Mouse (Mus musculus) lung, embryonic 16.5 days (tissue): ENCODE results near the gene Hnrnpul2. TPM values are rescaled to one million over a fixed set of nuclear protein-coding genes. Genes with fewer than 3 reads are reported as not detected.
"Not testable (repeated sequence)": the region's sequence is repeated elsewhere in the genome, so short reads cannot be mapped to it uniquely, and the experiment has no call there.

Experiments
- ATAC-seq: fragments of 200-750 bp; cut with Nextera tagmentation; 2 replicates; pipeline ENCODE4 v1.8.0; 2017; ENCODE audit warnings: low read depth, mild to moderate bottlenecking, moderate library complexity
- H3K27ac ChIP-seq: fragments of 300-500 bp; sonication (generic); 2 replicates; pipeline ENCODE4 v1.5.1; 2014; ENCODE audit warnings: mild to moderate bottlenecking, control low read depth, low read length
- H3K27me3 ChIP-seq: fragments of 300-500 bp; sonication (generic); 2 replicates; pipeline ENCODE4 v1.6.1; 2014; ENCODE audit warnings: low read depth, low read length, mixed read lengths; ENCODE audit not compliant: control insufficient read depth, insufficient read depth
- H3K36me3 ChIP-seq: fragments of 300-500 bp; sonication (generic); 2 replicates; pipeline ENCODE4 v1.6.1; 2014; ENCODE audit warnings: low read length; ENCODE audit not compliant: control insufficient read depth, insufficient read depth
- H3K4me1 ChIP-seq: fragments of 300-500 bp; sonication (generic); replicated peaks from 2 replicates; pipeline ENCODE4 v1.6.1; 2014; ENCODE audit warnings: low read length, mixed read lengths; ENCODE audit not compliant: control insufficient read depth, insufficient read depth
- H3K4me2 ChIP-seq: fragments of 300-500 bp; sonication (generic); 2 replicates; pipeline ENCODE4 v1.6.1; 2014; ENCODE audit warnings: low read depth, low read length, control low read depth
- H3K4me3 ChIP-seq: fragments of 300-500 bp; sonication (generic); 2 replicates; pipeline ENCODE4 v1.5.1; 2014; ENCODE audit warnings: mild to moderate bottlenecking, low read length, control low read depth
- H3K9ac ChIP-seq: fragments of 300-500 bp; sonication (generic); 2 replicates; pipeline ENCODE4 v1.6.1; 2014; ENCODE audit warnings: low read length, control low read depth
- H3K9me3 ChIP-seq: fragments of 300-500 bp; sonication (generic); 2 replicates; pipeline ENCODE4 v1.6.1; 2016; ENCODE audit warnings: low read length; ENCODE audit not compliant: control insufficient read depth
- WGBS: fragments of 180-500 bp; shearing (Covaris S2); extraction: QIAGEN DNeasy Blood & Tissue Kit; methylation state at CpG from one replicate; pipeline ENCODE4 v1.1.7; 2014; 5-methylcytosine and 5-hydroxymethylcytosine counted together
- polyA plus RNA-seq: library from polyadenylated mRNA; unstranded; fragments of >200 nt; fragmentation: Nextera tagmentation; extraction: Ambion mirVana; gene quantifications from 2 replicates; pipeline ENCODE4 v1.2.1, GENCODE M21; 2015

Gene Hnrnpul2
- polyA plus RNA-seq, 1 experiment from 2014 or later, result 4.4 TPM

- Histone ChIP-seq H3K4me2 (no peak overlapping the region), H3K4me3 (no peak overlapping the region), H3K9ac (no peak overlapping the region), H3K4me1 (no peaks in the 10 kb centered on the region), H3K9me3 (no peaks in the 10 kb centered on the region), H3K27me3 (no peaks in the 10 kb centered on the region), H3K36me3 (peaks cover 77% of the 10 kb centered on the region), H3K27ac (no peak overlapping the region)
- no peak for ATAC-seq
- 80% methylated on average over 11 of the region's 11 CpGs for WGBS
These were observed 11.5 kb downstream of the Hnrnpul2 start for GRCm38 (mm10) chr19:8831262-8831661.

DNA sequence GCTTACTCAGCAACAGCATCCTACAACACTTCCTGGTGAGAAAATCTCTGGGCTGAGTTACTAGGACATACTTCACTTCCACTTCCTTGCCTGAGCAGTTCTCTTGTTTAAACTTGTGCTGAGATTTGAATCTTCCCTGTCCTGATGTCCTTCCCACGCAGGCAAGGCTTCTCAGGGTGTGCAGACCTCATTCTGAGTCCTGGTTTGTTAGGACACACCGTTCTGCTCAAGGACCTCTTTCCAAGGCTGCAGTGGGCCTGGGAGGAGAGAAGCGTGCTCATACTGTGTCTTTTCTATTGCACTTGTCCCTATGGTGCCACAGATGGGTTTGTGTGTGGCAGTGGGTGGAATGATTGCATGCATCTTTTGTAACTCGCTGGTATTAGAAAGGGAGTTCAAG lies 13.2 kb downstream of the Hnrnpul2 start:
- Histone ChIP-seq H3K4me3 (no peak overlapping the region), H3K9me3 (no peaks in the 10 kb centered on the region), H3K36me3 (peaks cover 62% of the 10 kb centered on the region), H3K9ac (no peak overlapping the region), H3K4me1 (no peaks in the 10 kb centered on the region), H3K27me3 (no peaks in the 10 kb centered on the region), H3K4me2 (no peak overlapping the region), H3K27ac (no peak overlapping the region)
- ATAC-seq, result no peak
- 84% methylated on average over 4 of the region's 4 CpGs for WGBS

- WGBS, result 97% methylated on average over 10 of the region's 10 CpGs
- ATAC-seq, H3K27ac ChIP-seq: not testable (repeated sequence)
These were observed 16.5 kb downstream of the Hnrnpul2 start for GRCm38 (mm10) chr19:8836327-8836726.

DNA sequence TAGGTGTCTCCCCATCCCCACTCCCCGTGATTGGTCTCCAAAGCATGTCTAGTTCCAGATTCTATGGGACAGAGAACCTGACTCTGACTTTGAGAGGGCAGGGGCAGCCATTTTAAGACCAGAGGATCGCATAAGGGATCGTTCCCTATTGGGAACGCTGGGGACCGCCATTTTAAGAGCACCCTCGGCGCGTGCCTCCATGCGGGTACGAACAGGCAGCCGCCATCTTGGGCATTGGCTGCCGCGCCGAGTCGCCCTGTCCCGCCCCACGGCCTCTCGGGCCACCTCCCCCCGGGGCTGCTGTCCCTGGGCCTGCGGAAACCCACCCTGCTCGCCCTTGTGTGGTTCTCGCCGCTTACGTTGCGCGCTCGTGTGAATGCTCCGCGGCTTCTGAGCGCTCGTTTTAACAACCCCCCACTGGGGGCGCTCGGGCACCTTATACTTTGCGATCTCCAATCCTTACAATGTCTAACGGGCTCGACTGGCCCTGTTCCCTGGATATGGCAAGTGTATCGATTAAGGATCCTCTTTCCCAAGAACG lies 17.5 kb downstream of the Hnrnpul2 start, which contains the start of gene Bscl2:
Gene Bscl2, plus strand, starts transcription at position 217 of the 541 bp plus-strand sequence.
- no peaks in the 10 kb centered on the region for H3K9me3 ChIP-seq
- H3K27ac ChIP-seq, result peak within 1 kb of the TSS; percentile 98
- peak; percentile 85 for ATAC-seq
- peaks cover 18% of the 10 kb centered on the region for H3K4me1 ChIP-seq
- WGBS, result 1% methylated on average over 38 of the region's 38 CpGs
- peaks cover 20% of the 10 kb centered on the region for H3K36me3 ChIP-seq
- H3K4me3 ChIP-seq, result peak within 1 kb of the TSS; percentile 64
- H3K4me2 ChIP-seq, result peak within 1 kb of the TSS; percentile 95
- H3K27me3 ChIP-seq, result no peaks in the 10 kb centered on the region
- peak within 1 kb of the TSS; percentile 89 for H3K9ac ChIP-seq

More at GRCm38 (mm10) chr19:8836327-8836726, 16.5 kb downstream of the Hnrnpul2 start:
- Histone ChIP-seq H3K36me3 (peaks cover 30% of the 10 kb centered on the region), H3K4me1 (peaks cover 18% of the 10 kb centered on the region)
- H3K9ac ChIP-seq, H3K9me3 ChIP-seq, H3K4me3 ChIP-seq, H3K4me2 ChIP-seq, H3K27me3 ChIP-seq: not testable (repeated sequence)

DNA sequence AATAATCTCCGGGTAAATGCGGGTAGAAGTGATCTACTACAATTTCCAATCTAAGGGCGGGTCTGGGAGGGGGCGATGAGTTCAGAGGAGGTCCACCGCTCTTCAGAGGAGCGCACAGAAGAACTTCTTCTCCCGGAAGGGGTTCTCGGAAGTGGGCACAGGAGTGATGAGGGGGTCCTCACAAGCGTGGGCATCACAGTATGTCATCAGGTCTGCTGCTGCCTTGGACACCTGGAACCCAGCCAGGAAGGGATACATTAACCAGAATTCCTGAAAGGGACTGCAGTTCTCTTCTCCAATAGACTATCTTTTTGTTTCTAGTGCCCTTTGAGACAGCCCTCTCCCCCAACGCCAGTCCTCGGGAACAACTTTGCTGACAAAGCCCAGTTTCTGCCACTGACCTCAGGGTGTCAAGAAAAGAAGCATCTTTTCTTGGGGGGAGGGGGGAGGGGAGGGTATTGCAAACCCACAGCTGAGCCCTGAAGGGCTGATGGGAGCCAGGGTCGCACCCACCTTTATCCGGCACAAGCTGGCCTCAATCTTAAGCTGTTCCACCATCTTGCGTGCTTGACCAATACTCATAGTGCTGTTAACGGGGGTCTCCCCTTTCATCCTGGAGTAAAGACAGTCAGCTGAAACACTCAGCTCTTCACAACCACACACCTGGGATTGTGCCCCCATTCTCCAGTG lies 18.4 kb downstream of the Hnrnpul2 start:
- peaks cover 12% of the 10 kb centered on the region for H3K36me3 ChIP-seq
- 15% methylated on average over 15 of the region's 15 CpGs for WGBS
- no peaks in the 10 kb centered on the region for H3K27me3 ChIP-seq
- H3K4me1 ChIP-seq, result peaks cover 18% of the 10 kb centered on the region
- peak overlapping the region; percentile 64 for H3K4me3 ChIP-seq
- peak overlapping the region; percentile 95 for H3K4me2 ChIP-seq
- H3K9ac ChIP-seq, result peak overlapping the region; percentile 89
- H3K9me3 ChIP-seq, result no peaks in the 10 kb centered on the region
- H3K27ac ChIP-seq, result peak overlapping the region; percentile 98
- no peak for ATAC-seq

DNA sequence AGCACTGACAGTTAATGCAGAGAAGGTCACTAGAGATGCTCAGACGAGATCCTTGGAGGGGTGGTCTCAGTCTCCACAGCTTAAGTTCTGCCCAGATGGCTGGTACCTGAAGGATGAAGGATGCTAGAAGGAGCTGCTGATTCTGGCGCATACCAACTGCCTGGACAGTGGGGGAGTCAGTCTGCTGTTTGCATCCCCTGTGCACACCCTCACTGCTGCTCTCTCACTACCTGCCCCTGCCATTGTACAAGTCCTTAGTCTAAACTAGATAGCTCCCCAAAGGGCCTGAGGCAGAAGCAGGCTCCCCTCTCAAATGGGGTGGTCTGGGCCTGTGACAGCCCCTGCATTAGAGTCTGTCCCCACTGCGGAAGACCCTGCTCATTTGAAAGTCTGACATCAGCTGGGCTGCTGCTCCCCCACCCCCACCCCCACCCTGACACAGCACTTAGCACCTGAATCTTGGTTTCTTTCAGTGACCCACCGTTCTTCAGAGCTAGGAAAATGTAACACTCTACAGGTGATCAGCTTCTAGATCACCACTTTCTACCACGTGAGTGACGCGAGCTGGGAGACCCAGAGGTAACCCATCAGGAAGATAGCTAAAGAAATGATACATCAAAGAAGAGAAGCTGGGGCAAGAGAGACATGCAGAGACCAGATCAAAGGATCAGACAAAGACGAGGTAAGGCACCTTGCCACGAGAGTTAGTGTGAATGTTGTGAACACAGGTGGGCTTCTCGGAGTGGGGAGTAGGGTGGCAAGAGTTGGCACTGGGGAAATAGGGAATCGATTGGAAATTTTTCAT lies 19.5 kb downstream of the Hnrnpul2 start, which contains the start of gene Gng3:
Gene Gng3, minus strand, starts transcription at position 92 of the 805 bp plus-strand sequence.
- 71% methylated on average over 11 of the region's 11 CpGs for WGBS
- Histone ChIP-seq H3K27ac (peak within 1 kb of the TSS; percentile 98), H3K27me3 (no peaks in the 10 kb centered on the region), H3K4me1 (peaks cover 18% of the 10 kb centered on the region), H3K9ac (peak within 1 kb of the TSS; percentile 89), H3K9me3 (no peaks in the 10 kb centered on the region), H3K4me3 (peak within 1 kb of the TSS; percentile 64), H3K36me3 (peaks cover 6% of the 10 kb centered on the region), H3K4me2 (peak within 1 kb of the TSS; percentile 95)
- ATAC-seq, result no peak

GRCm38 (mm10) chr19:8839908-8840791 lies 20.3 kb downstream of the Hnrnpul2 start:
- Histone ChIP-seq H3K4me1 (peaks cover 18% of the 10 kb centered on the region), H3K27me3 (no peaks in the 10 kb centered on the region), H3K9me3 (no peaks in the 10 kb centered on the region), H3K36me3 (no peaks in the 10 kb centered on the region; the same call in 1 of the 2 replicates), H3K27ac (no peak overlapping the region), H3K4me2 (peak overlapping the region; percentile 84), H3K4me3 (peak overlapping the region; percentile 66), H3K9ac (peak overlapping the region; percentile 70)
- peak; percentile 73 for ATAC-seq
- 26% methylated on average over 29 of the region's 29 CpGs for WGBS

DNA sequence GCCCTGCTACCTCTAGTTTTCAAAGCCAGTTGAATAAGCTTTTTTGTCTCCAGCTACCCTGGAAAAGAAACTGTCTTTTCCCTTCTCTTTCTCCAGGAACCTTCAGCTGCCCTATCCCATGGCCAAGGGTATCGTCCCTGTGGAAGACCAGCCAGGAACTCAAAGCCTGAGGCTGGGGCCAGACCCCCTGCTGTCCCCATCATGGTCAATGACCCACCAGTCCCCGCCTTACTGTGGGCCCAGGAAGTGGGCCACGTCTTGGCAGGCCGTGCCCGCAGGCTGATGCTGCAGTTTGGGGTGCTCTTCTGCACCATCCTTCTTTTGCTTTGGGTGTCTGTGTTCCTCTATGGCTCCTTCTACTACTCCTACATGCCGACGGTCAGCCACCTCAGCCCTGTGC lies 21.2 kb downstream of the Hnrnpul2 start:
- ATAC-seq, result no peak
- 89% methylated on average over 7 of the region's 7 CpGs for WGBS
- H3K27ac ChIP-seq, result no peak overlapping the region

More for the DNA sequence above, 21.2 kb downstream of the Hnrnpul2 start:
- peak overlapping the region; percentile 84 for H3K4me2 ChIP-seq
- no peaks in the 10 kb centered on the region for H3K27me3 ChIP-seq
- H3K4me3 ChIP-seq, result peak overlapping the region; percentile 66
- H3K36me3 ChIP-seq, result no peaks in the 10 kb centered on the region; the same call in 1 of the 2 replicates
- peak overlapping the region; percentile 70 for H3K9ac ChIP-seq
- no peaks in the 10 kb centered on the region for H3K9me3 ChIP-seq
- peaks cover 18% of the 10 kb centered on the region for H3K4me1 ChIP-seq
